Mouse (Mus musculus) bone marrow, adult 2 months (tissue): ENCODE measurements around the gene Hnrnph2.

Experiments
- CTCF ChIP-seq: fragments of 200-500 bp; IDR thresholded peaks from 2 replicates; pipeline ENCODE4 v1.5.1; 2011; ENCODE audit warnings: low read length, control low read depth; ENCODE audit not compliant: control insufficient read depth, insufficient read depth
- POLR2A ChIP-seq: fragments of 200-500 bp; IDR thresholded peaks from 2 replicates; pipeline ENCODE4 v1.6.1; 2011; ENCODE audit warnings: low read depth, mild to moderate bottlenecking, control low read depth, low read length, borderline replicate concordance; ENCODE audit not compliant: control insufficient read depth

DNA sequence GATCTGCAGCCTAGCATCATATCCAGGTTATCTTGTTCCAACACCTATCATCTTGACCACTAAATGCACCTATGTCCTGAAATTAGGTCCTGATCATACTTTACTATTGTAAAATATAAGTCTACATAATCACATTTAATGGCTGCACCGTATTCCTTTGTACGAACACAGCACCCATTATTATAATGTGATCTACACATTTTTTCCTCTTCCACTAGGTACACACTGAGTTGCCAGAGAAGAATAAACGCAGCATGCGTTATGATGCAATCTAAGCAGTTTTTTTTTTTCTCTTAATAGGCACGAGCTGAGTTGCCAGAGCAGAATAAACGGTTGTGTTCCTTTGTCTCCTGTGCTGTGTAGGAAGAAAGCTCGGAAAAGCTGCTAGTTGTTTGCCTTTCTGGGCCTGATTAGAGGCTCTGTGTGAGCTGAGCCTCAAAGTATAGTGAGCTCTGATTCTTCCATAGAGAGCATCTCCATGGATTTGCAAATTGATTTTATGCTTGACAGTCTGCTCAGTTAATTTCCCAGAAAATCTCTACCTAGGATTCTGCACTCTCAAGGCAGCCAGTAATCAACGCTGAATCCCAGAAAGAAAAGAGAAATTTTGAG lies 19.4 kb downstream of the Hnrnph2 start:
- TF ChIP-seq POLR2A (no peak), CTCF (no peak)
